Mouse (Mus musculus) hindbrain, embryonic 16.5 days (tissue): ENCODE measurements at regions not wholly inside any gene's neighbourhood (a gene's known extent, or its start where the extent isn't known, plus 50 kb on each side); places are given as distances from the start of the nearest gene placed in this dataset.

Source experiments
- ATAC-seq: fragments of 200-750 bp; cut with Nextera tagmentation; 2 replicates; pipeline ENCODE4 v1.8.0; 2017; ENCODE audit warnings: moderate TSS enrichment, moderate library complexity
- H3K27ac ChIP-seq: fragments of 300-500 bp; sonication (generic); 2 replicates; pipeline ENCODE4 v1.5.1; 2014; ENCODE audit warnings: low read depth, mild to moderate bottlenecking, control low read depth, low read length, moderate library complexity
- H3K27me3 ChIP-seq: fragments of 300-500 bp; sonication (generic); replicated peaks from 2 replicates; pipeline ENCODE4 v1.6.1; 2014; ENCODE audit warnings: low read length; ENCODE audit not compliant: control insufficient read depth, insufficient read depth
- H3K36me3 ChIP-seq: fragments of 300-500 bp; sonication (generic); 2 replicates; pipeline ENCODE4 v1.6.1; 2014; ENCODE audit warnings: mild to moderate bottlenecking, low read length, moderate library complexity, mixed read lengths; ENCODE audit not compliant: control insufficient read depth, insufficient read depth
- H3K4me1 ChIP-seq: fragments of 300-500 bp; sonication (generic); 2 replicates; pipeline ENCODE4 v1.6.1; 2014; ENCODE audit warnings: low read depth, low read length; ENCODE audit not compliant: control insufficient read depth, insufficient read depth
- H3K4me2 ChIP-seq: fragments of 300-500 bp; sonication (generic); 2 replicates; pipeline ENCODE4 v1.6.1; 2014; ENCODE audit warnings: mild to moderate bottlenecking, low read length, control low read depth, moderate library complexity
- H3K4me3 ChIP-seq: fragments of 300-500 bp; sonication (generic); 2 replicates; pipeline ENCODE4 v1.5.1; 2014; ENCODE audit warnings: mild to moderate bottlenecking, low read length, control low read depth, moderate library complexity
- H3K9ac ChIP-seq: fragments of 300-500 bp; sonication (generic); 2 replicates; pipeline ENCODE4 v1.6.1; 2014; ENCODE audit warnings: low read depth, mild to moderate bottlenecking, control low read depth, low read length, moderate library complexity
- H3K9me3 ChIP-seq: fragments of 300-500 bp; sonication (generic); 2 replicates; pipeline ENCODE4 v1.6.1; 2014; ENCODE audit warnings: mild to moderate bottlenecking, low read length, moderate library complexity; ENCODE audit not compliant: control insufficient read depth
- WGBS: fragments of 180-500 bp; shearing (Covaris S2); extraction: QIAGEN DNeasy Blood & Tissue Kit; methylation state at CpG from one replicate; pipeline ENCODE4 v1.1.7; 2014; 5-methylcytosine and 5-hydroxymethylcytosine counted together

DNA sequence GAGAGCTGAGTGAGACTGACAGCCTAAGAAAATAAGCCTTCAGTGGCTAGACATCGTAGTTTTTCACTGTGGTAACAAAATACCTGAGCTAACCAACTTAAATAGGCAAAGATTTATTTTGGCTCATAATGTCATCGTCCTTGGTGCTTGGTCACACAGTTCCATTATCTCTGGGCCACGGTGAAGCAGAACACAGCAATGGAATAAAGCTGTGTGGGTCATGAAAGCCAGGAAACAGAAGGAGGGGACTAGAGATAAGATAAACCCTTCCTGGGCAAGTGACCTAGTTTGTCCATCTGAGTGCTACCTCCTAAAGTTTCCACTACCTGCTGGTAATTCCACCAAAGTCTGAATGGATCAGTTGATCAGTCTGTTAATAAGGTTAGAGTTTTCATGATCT lies 134.8 kb upstream of the Gm5129 start:
- H3K9ac ChIP-seq = no peak overlapping the region
- H3K4me1 ChIP-seq = no peaks in the 10 kb centered on the region
- no peak overlapping the region for H3K4me2 ChIP-seq
- H3K27me3 ChIP-seq = no peaks in the 10 kb centered on the region
- WGBS = 85% methylated on average over 3 of the region's 3 CpGs
- H3K9me3 ChIP-seq = no peaks in the 10 kb centered on the region
- H3K4me3 ChIP-seq = no peak overlapping the region
- no peak for ATAC-seq
- no peaks in the 10 kb centered on the region for H3K36me3 ChIP-seq
- no peak overlapping the region for H3K27ac ChIP-seq

DNA sequence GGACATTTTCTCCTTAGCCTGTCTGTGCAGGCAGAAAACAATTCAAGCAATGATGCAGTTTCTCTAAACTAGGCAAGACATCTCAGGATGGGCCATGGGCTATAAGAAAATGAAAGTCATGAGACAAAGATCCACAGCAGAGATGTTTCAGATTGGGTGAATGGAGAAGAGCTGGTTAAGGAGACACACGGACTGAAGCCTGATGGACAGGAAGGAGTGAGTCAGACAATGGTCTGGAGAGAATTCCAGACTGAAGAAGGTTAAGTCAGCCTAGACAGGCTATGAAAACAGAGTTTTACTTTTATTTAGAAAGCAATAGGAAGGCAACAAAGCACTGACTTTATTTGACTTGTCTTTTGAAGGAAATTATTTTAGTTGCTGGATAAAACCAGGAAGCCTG lies 137.5 kb upstream of the Il6 start:
- Histone ChIP-seq H3K4me1 (no peaks in the 10 kb centered on the region), H3K27ac (no peak overlapping the region), H3K4me3 (no peak overlapping the region), H3K4me2 (no peak overlapping the region), H3K9me3 (no peaks in the 10 kb centered on the region), H3K9ac (no peak overlapping the region), H3K27me3 (no peaks in the 10 kb centered on the region), H3K36me3 (no peaks in the 10 kb centered on the region)
- 59% methylated on average over 1 of the region's 1 CpGs for WGBS
- no peak for ATAC-seq

DNA sequence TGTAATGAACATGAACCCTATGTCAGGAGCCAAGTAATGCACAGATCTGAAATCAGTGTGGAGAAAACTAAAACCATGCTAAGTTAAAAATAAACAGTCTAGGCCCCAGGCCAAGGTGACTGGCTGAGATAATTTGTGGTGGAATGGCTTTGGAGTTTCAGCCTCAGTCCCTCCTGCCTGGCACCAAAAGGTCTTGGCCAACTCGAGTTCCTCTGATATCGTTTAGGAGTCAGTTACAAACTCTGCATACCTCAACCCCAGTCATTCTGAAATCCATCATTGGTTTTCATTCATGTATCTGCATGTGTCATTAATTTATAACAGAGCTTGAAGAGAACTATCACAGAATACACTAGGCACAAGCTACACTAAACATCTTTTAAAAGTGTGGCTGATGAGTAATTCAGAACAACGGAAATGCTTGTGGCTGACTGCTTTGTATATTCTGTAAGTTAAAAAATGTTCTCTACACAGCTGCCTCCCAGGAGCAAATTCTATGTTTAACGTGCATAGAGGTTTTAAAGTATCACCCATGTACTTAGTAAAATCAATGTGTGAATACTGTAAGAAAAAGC lies 125.6 kb upstream of the Il6 start:
- 82% methylated on average over 4 of the region's 4 CpGs for WGBS

DNA sequence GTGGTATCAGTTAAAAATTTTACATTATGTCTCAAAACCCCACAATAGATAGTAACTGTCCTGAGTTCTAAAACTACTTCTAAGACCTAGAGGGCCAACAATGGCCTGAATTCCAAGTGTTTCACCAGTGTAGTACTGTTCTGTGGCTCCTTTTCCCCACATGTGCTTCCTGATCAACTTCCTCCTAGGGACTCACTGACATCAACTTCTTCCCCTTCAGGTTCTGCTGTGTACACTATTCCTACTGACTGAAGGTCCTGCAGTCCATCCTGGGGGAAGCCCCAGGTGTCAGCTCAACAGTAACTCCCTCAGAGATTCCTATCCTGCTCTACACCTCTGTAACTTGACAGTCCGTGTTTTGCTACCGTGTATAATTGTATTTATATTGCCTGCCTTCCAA lies 120.6 kb upstream of the Il6 start:
- Histone ChIP-seq H3K9me3 (no peaks in the 10 kb centered on the region), H3K4me1 (no peaks in the 10 kb centered on the region), H3K36me3 (no peaks in the 10 kb centered on the region), H3K9ac (no peak overlapping the region), H3K27ac (no peak overlapping the region), H3K4me2 (no peak overlapping the region), H3K4me3 (no peak overlapping the region), H3K27me3 (no peaks in the 10 kb centered on the region)
- no peak for ATAC-seq
- 80% methylated on average over 2 of the region's 2 CpGs for WGBS

More for the DNA sequence above, 125.6 kb upstream of the Il6 start:
- Histone ChIP-seq H3K36me3 (no peaks in the 10 kb centered on the region), H3K9me3 (no peaks in the 10 kb centered on the region), H3K9ac (no peak overlapping the region), H3K27me3 (no peaks in the 10 kb centered on the region), H3K4me3 (no peak overlapping the region), H3K27ac (no peak overlapping the region), H3K4me2 (no peak overlapping the region), H3K4me1 (no peaks in the 10 kb centered on the region)
- ATAC-seq = no peak

DNA sequence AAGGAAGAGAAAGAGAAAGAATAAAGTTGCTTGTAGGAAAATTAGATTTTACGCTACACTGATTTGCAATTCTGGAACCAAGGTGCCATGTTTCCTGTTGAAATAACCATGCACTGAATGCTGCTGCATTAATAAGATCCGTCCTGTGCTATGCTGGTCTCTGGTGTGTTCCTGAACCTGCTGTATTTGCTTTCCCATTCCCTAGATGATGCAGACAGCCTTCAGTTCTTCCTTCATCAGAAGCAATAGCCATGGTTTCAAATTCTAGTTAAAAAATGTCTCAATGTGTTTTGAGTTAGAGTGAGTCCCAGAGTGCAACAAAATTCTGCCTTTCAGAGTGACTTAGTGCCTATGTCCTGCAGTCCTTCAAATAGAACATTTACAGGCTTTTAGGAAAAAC lies 120.1 kb upstream of the Il6 start:
- 90% methylated on average over 2 of the region's 2 CpGs for WGBS
- no peak for ATAC-seq
- Histone ChIP-seq H3K27me3 (no peaks in the 10 kb centered on the region), H3K4me3 (no peak overlapping the region), H3K36me3 (no peaks in the 10 kb centered on the region), H3K4me2 (no peak overlapping the region), H3K9ac (no peak overlapping the region), H3K27ac (no peak overlapping the region), H3K9me3 (no peaks in the 10 kb centered on the region), H3K4me1 (no peaks in the 10 kb centered on the region)

DNA sequence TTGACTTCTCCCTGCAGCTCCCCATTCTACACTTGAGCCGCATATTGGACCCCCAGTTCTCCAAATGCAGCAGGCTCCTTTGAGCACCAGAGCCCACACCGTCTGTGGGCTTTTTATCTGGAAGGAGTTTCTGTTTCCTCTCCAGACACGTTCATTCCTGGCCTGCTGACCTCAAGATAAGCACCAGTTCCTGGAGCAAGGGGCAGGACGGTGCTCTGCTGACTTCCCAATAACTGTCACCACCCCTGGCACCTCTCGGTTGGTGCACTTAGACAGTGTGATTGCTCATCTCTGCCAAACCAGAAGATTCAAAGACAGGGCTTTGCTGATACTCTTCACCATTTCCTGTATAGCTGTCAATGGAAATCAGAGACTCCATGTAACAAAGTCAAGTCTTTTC lies 119.1 kb upstream of the Il6 start:
- no peak overlapping the region for H3K4me3 ChIP-seq
- no peaks in the 10 kb centered on the region for H3K36me3 ChIP-seq
- no peak overlapping the region for H3K27ac ChIP-seq
- no peak for ATAC-seq
- H3K9ac ChIP-seq = no peak overlapping the region
- H3K9me3 ChIP-seq = no peaks in the 10 kb centered on the region
- WGBS = 75% methylated on average over 5 of the region's 5 CpGs
- no peaks in the 10 kb centered on the region for H3K4me1 ChIP-seq
- H3K27me3 ChIP-seq = no peaks in the 10 kb centered on the region
- no peak overlapping the region for H3K4me2 ChIP-seq

DNA sequence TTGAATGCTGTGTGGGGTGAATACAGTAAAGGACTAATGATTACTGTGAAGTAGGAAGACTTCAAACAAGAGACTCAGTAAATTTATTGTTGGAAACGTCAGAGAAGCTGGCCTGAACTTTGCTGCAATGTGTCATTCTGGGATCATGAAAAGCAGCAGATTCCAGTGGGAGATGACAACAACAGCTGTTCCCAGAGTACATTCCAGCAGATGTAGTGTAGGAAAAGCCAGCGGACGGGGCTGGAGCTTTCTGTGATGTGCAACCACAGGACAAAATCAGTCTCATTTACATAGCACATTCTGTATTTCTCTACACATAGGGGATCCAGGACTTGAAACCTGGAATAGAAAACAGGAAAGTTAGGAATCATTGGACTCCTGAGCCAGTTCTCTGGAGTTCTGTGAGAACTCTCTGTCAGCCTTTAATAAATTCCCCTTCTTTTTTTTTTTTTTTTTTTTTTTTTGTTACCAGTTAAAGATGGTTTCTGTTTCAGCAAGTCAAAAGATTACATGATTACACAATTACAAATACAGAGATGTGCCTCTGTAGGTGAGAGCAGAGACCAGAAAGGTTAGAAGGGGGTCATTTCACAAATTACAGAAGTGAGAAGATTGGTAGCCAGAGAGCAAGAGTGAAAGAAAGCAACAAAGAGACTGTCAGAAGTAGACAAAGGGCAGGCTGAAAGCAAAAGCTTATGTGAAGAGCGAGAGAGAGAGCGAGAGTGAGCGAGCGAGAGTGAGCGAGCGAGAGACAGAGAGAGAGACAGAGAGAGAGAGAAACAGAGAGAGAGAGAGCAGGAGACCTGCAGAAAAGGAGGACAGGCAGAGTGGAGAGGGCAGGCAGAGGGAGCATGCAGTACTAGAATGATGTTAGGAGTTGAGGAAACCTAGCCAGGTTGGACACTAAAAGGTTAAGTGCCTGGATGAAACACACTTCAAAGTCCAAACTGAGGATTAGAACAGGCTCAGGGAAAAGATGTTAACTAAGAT lies 118.0 kb upstream of the Il6 start:
- Histone ChIP-seq H3K4me2 (peak overlapping the region; percentile 31; the same call in 1 of the 2 replicates), H3K9ac (no peak overlapping the region)
- 23% methylated on average over 9 of the region's 9 CpGs for WGBS

DNA sequence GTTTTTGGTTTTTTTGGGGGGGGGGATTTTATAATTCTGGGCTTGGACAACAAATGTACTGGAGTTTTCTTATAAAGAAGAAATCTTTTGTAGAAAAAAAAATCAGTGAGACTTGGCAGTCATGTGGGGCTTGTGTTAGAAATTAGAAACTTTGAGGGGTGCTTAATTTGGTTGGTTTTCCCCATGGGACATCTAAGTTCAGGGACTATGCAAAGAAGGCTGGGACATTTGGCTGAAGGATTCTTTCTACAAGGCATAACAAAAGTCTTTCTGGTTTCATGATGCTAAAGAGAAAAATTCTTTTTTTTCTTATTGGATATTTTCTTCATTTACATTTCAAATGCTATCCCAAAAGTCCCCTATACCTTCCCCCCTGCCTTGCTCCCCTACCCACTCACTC lies 115.3 kb upstream of the Il6 start:
- no peak overlapping the region for H3K4me3 ChIP-seq
- H3K4me2 ChIP-seq = no peak overlapping the region
- H3K9ac ChIP-seq = no peak overlapping the region
- no peak overlapping the region for H3K27ac ChIP-seq
- no peaks in the 10 kb centered on the region for H3K4me1 ChIP-seq
- no peak for ATAC-seq
- no peaks in the 10 kb centered on the region for H3K9me3 ChIP-seq
- no peaks in the 10 kb centered on the region for H3K36me3 ChIP-seq
- no peaks in the 10 kb centered on the region for H3K27me3 ChIP-seq

More for the DNA sequence above, 118.0 kb upstream of the Il6 start:
- H3K4me1 ChIP-seq = no peaks in the 10 kb centered on the region
- ATAC-seq = no peak
- H3K27ac ChIP-seq = no peak overlapping the region
- H3K9me3 ChIP-seq = no peaks in the 10 kb centered on the region
- H3K27me3 ChIP-seq = no peaks in the 10 kb centered on the region
- H3K36me3 ChIP-seq = no peaks in the 10 kb centered on the region
- H3K4me3 ChIP-seq = no peak overlapping the region

DNA sequence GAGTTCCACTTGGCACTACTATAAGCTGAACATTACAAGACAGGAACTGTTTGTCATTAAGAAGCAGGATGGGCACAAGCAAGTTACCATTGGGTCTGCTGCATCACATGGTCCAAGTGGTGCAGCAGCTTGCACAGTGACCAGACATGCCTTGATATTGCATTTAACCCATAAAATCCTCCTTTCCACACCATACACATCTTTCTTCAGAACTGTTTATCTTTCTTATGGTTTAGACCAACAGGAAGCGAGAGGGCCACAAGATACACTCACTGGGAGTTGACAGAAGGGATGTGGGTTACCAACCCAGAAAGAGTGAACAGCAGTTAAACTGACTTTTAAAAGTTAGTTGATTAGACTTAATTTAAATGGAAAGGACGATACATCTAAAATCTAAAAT lies 111.2 kb upstream of the Il6 start:
- Histone ChIP-seq H3K36me3 (no peaks in the 10 kb centered on the region), H3K27ac (no peak overlapping the region), H3K9ac (no peak overlapping the region), H3K4me2 (no peak overlapping the region), H3K4me1 (no peaks in the 10 kb centered on the region), H3K27me3 (no peaks in the 10 kb centered on the region), H3K9me3 (no peaks in the 10 kb centered on the region), H3K4me3 (no peak overlapping the region)
- no peak for ATAC-seq
- WGBS = 89% methylated on average over 2 of the region's 2 CpGs
